Mouse (Mus musculus): ENCODE data around the gene Dock4. TPM values are rescaled to one million over a fixed set of nuclear protein-coding genes. Genes with fewer than 3 reads are reported as not detected.

The Dock4 gene
- 10 to 100 TPM; 14.0 to 16.3 TPM for total RNA-seq (2021)
- long read RNA-seq, experiment 1, result 0 reads
- long read RNA-seq, experiment 2, partial matches to known transcripts, result 1 of 8 reads
- long read RNA-seq, experiment 2, other reads (novel, unspliced or antisense), result 3 of 8 reads

GRCm38 (mm10) chr12:40445648-40446449, at the start of gene Dock4, which contains the start of gene Zfp277:
Gene Dock4, plus strand, starts transcription at chr12:40445952.
Gene Zfp277, minus strand, starts transcription at chr12:40445902.
- peak; percentile 95 to 97 for DNase-seq (ENCODE audit: low spot score in 2 of 2)

- no peak for DNase-seq (ENCODE audit: low spot score in 2 of 2)
Measured at GRCm38 (mm10) chr12:40398916-40399315, 46.8 kb upstream of the Dock4 start.

GRCm38 (mm10) chr12:40399386-40399785, 46.4 kb upstream of the Dock4 start:
- no peak for DNase-seq (ENCODE audit: low spot score in 2 of 2)

GRCm38 (mm10) chr12:40399812-40400211, 45.9 kb upstream of the Dock4 start:
- no peak for DNase-seq (ENCODE audit: low spot score in 2 of 2)

GRCm38 (mm10) chr12:40414682-40415311, 31.0 kb upstream of the Dock4 start:
- DNase-seq (ENCODE audit: low spot score in 2 of 2), result no peak

- no peak for DNase-seq (ENCODE audit: low spot score in 2 of 2)
Measured at GRCm38 (mm10) chr12:40415312-40415925, 30.3 kb upstream of the Dock4 start.

- no peak for DNase-seq (ENCODE audit: low spot score in 2 of 2)
Measured at GRCm38 (mm10) chr12:40417257-40417656, 28.5 kb upstream of the Dock4 start.

- no peak for DNase-seq (ENCODE audit: low spot score in 2 of 2)
Measured at GRCm38 (mm10) chr12:40424991-40425390, 20.8 kb upstream of the Dock4 start.

- no peak for DNase-seq (ENCODE audit: low spot score in 2 of 2)
Measured at GRCm38 (mm10) chr12:40427606-40428005, 18.1 kb upstream of the Dock4 start.

GRCm38 (mm10) chr12:40429976-40430375, 15.8 kb upstream of the Dock4 start:
- DNase-seq (ENCODE audit: low spot score in 2 of 2), result no peak

GRCm38 (mm10) chr12:40431075-40431474, 14.7 kb upstream of the Dock4 start:
- no peak for DNase-seq (ENCODE audit: low spot score in 2 of 2)

- no peak for DNase-seq (ENCODE audit: low spot score in 2 of 2)
Measured at GRCm38 (mm10) chr12:40434101-40434500, 11.7 kb upstream of the Dock4 start.

GRCm38 (mm10) chr12:40438049-40438448, 7.7 kb upstream of the Dock4 start:
- DNase-seq (ENCODE audit: low spot score in 2 of 2), result no peak

GRCm38 (mm10) chr12:40445206-40445605, 546 bp upstream of the Dock4 start:
- no peak for DNase-seq (ENCODE audit: low spot score in 2 of 2)

- peak; percentile 54 to 58 for DNase-seq (ENCODE audit: low spot score in 2 of 2)
Measured at GRCm38 (mm10) chr12:40446450-40447381, 964 bp downstream of the Dock4 start.

GRCm38 (mm10) chr12:40447561-40448355, 2.0 kb downstream of the Dock4 start:
- DNase-seq (ENCODE audit: low spot score in 2 of 2), result no peak

- no peak for DNase-seq (ENCODE audit: low spot score in 2 of 2)
Measured at GRCm38 (mm10) chr12:40449119-40449795, 3.5 kb downstream of the Dock4 start.

- no peak for DNase-seq (ENCODE audit: low spot score in 2 of 2)
Measured at GRCm38 (mm10) chr12:40456517-40456916, 10.8 kb downstream of the Dock4 start.

- DNase-seq (ENCODE audit: low spot score in 2 of 2), result no peak
Measured at GRCm38 (mm10) chr12:40458977-40459376, 13.2 kb downstream of the Dock4 start.
